Mouse (Mus musculus): ENCODE results near the gene B4galt5. TPM values are rescaled to one million over a fixed set of nuclear protein-coding genes. Genes with fewer than 3 reads are reported as not detected.

B4galt5 gene
- polyA plus RNA-seq, 1 experiment = 30.5 TPM

- Histone ChIP-seq H3K36me3 (ENCODE audit: control insufficient read depth, insufficient read depth, low read length, poor library complexity, severe bottlenecking) (no peaks in the 10 kb centered on the region), H3K4me3 (ENCODE audit: low read depth, low read length) (no peak overlapping the region), H3K9me3 (replicated peaks; ENCODE audit: control insufficient read depth, insufficient read depth, low read length, poor library complexity, severe bottlenecking) (no peaks in the 10 kb centered on the region), H3K4me1 (ENCODE audit: control insufficient read depth, insufficient read depth, low read length) (peaks cover 2% of the 10 kb centered on the region), H3K27ac (ENCODE audit: insufficient read depth, low read length) (no peak overlapping the region), H3K27me3 (ENCODE audit: control insufficient read depth, insufficient read depth, low read length, poor library complexity, severe bottlenecking) (peaks cover 2% of the 10 kb centered on the region; the same call in 1 of the 2 replicates), H3K9ac (ENCODE audit: low read depth, poor library complexity, severe bottlenecking) (no peak overlapping the region)
- TF ChIP-seq EP300 (IDR thresholded peaks at IDR 0.05; ENCODE audit: insufficient read depth, low read depth, low read length) (no peak), POLR2A (IDR thresholded peaks at IDR 0.05; ENCODE audit: insufficient read depth, low read length) (no peak), CTCF (IDR thresholded peaks at IDR 0.05; ENCODE audit: low read depth, low read length) (no peak)
Observed at GRCm38 (mm10) chr2:167354611-167355165, 5.7 kb upstream of the B4galt5 start.

GRCm38 (mm10) chr2:167354046-167354445 is 5.1 kb upstream of the B4galt5 start:
- no peak overlapping the region for H3K27ac ChIP-seq (ENCODE audit: insufficient read depth, low read length)
- H3K27me3 ChIP-seq (ENCODE audit: control insufficient read depth, insufficient read depth, low read length, poor library complexity, severe bottlenecking) = peaks cover 2% of the 10 kb centered on the region; the same call in 1 of the 2 replicates
- no peaks in the 10 kb centered on the region for H3K36me3 ChIP-seq (ENCODE audit: control insufficient read depth, insufficient read depth, low read length, poor library complexity, severe bottlenecking)
- no peak overlapping the region for H3K4me3 ChIP-seq (ENCODE audit: low read depth, low read length)
- no peaks in the 10 kb centered on the region for H3K9me3 ChIP-seq (replicated peaks; ENCODE audit: control insufficient read depth, insufficient read depth, low read length, poor library complexity, severe bottlenecking)
- peaks cover 2% of the 10 kb centered on the region for H3K4me1 ChIP-seq (ENCODE audit: control insufficient read depth, insufficient read depth, low read length)
- TF ChIP-seq EP300 (IDR thresholded peaks at IDR 0.05; ENCODE audit: insufficient read depth, low read depth, low read length) (no peak), POLR2A (IDR thresholded peaks at IDR 0.05; ENCODE audit: insufficient read depth, low read length) (no peak), CTCF (IDR thresholded peaks at IDR 0.05; ENCODE audit: low read depth, low read length) (no peak)
- no peak overlapping the region for H3K9ac ChIP-seq (ENCODE audit: low read depth, poor library complexity, severe bottlenecking)

GRCm38 (mm10) chr2:167352496-167352895 is 3.5 kb upstream of the B4galt5 start:
- no peak overlapping the region for H3K27ac ChIP-seq (ENCODE audit: insufficient read depth, low read length)
- no peaks in the 10 kb centered on the region for H3K9me3 ChIP-seq (replicated peaks; ENCODE audit: control insufficient read depth, insufficient read depth, low read length, poor library complexity, severe bottlenecking)
- TF ChIP-seq POLR2A (IDR thresholded peaks at IDR 0.05; ENCODE audit: insufficient read depth, low read length) (no peak), CTCF (IDR thresholded peaks at IDR 0.05; ENCODE audit: low read depth, low read length) (no peak), EP300 (IDR thresholded peaks at IDR 0.05; ENCODE audit: insufficient read depth, low read depth, low read length) (no peak)
- peaks cover 2% of the 10 kb centered on the region for H3K4me1 ChIP-seq (ENCODE audit: control insufficient read depth, insufficient read depth, low read length)
- peaks cover 2% of the 10 kb centered on the region; the same call in 1 of the 2 replicates for H3K27me3 ChIP-seq (ENCODE audit: control insufficient read depth, insufficient read depth, low read length, poor library complexity, severe bottlenecking)
- no peaks in the 10 kb centered on the region for H3K36me3 ChIP-seq (ENCODE audit: control insufficient read depth, insufficient read depth, low read length, poor library complexity, severe bottlenecking)
- no peak overlapping the region for H3K4me3 ChIP-seq (ENCODE audit: low read depth, low read length)
- H3K9ac ChIP-seq (ENCODE audit: low read depth, poor library complexity, severe bottlenecking) = no peak overlapping the region

- H3K36me3 ChIP-seq (ENCODE audit: control insufficient read depth, insufficient read depth, low read length, poor library complexity, severe bottlenecking) = no peaks in the 10 kb centered on the region
- H3K4me1 ChIP-seq (ENCODE audit: control insufficient read depth, insufficient read depth, low read length) = peaks cover 2% of the 10 kb centered on the region
- H3K9ac ChIP-seq (ENCODE audit: low read depth, poor library complexity, severe bottlenecking) = no peak overlapping the region
- H3K9me3 ChIP-seq (replicated peaks; ENCODE audit: control insufficient read depth, insufficient read depth, low read length, poor library complexity, severe bottlenecking) = no peaks in the 10 kb centered on the region
- TF ChIP-seq CTCF (IDR thresholded peaks at IDR 0.05; ENCODE audit: low read depth, low read length) (no peak), EP300 (IDR thresholded peaks at IDR 0.05; ENCODE audit: insufficient read depth, low read depth, low read length) (no peak), POLR2A (IDR thresholded peaks at IDR 0.05; ENCODE audit: insufficient read depth, low read length) (no peak)
- H3K27me3 ChIP-seq (ENCODE audit: control insufficient read depth, insufficient read depth, low read length, poor library complexity, severe bottlenecking) = peaks cover 2% of the 10 kb centered on the region; the same call in 1 of the 2 replicates
- H3K4me3 ChIP-seq (ENCODE audit: low read depth, low read length) = no peak overlapping the region
- no peak overlapping the region for H3K27ac ChIP-seq (ENCODE audit: insufficient read depth, low read length)
Observed at GRCm38 (mm10) chr2:167351371-167351951, 2.5 kb upstream of the B4galt5 start.

GRCm38 (mm10) chr2:167350126-167350650 is 1.2 kb upstream of the B4galt5 start:
- TF ChIP-seq POLR2A (IDR thresholded peaks at IDR 0.05; ENCODE audit: insufficient read depth, low read length) (no peak), CTCF (IDR thresholded peaks at IDR 0.05; ENCODE audit: low read depth, low read length) (no peak), EP300 (IDR thresholded peaks at IDR 0.05; ENCODE audit: insufficient read depth, low read depth, low read length) (no peak)
- no peak overlapping the region for H3K4me3 ChIP-seq (ENCODE audit: low read depth, low read length)
- peaks cover 2% of the 10 kb centered on the region; the same call in 1 of the 2 replicates for H3K27me3 ChIP-seq (ENCODE audit: control insufficient read depth, insufficient read depth, low read length, poor library complexity, severe bottlenecking)
- H3K4me1 ChIP-seq (ENCODE audit: control insufficient read depth, insufficient read depth, low read length) = peaks cover 2% of the 10 kb centered on the region
- no peaks in the 10 kb centered on the region for H3K9me3 ChIP-seq (replicated peaks; ENCODE audit: control insufficient read depth, insufficient read depth, low read length, poor library complexity, severe bottlenecking)
- H3K9ac ChIP-seq (ENCODE audit: low read depth, poor library complexity, severe bottlenecking) = peak overlapping the region; percentile 96; the same call in 1 of the 2 replicates
- H3K27ac ChIP-seq (ENCODE audit: insufficient read depth, low read length) = no peak overlapping the region
- H3K36me3 ChIP-seq (ENCODE audit: control insufficient read depth, insufficient read depth, low read length, poor library complexity, severe bottlenecking) = no peaks in the 10 kb centered on the region

All from ES-Bruce4 (cell line).